Mouse (Mus musculus) 3134 (cell line): ENCODE measurements at regions not wholly inside any gene's neighbourhood (a gene's known extent, or its start where the extent isn't known, plus 50 kb on each side); places are given as distances from the start of the nearest gene placed in this dataset.

ENCODE experiments used
- DNase-seq: peaks from one replicate; pipeline ENCODE4 v3.0.0-alpha.2; 2011; ENCODE audit warnings: low spot score; ENCODE audit not compliant: insufficient read length; ENCODE audit errors: extremely low read depth

DNA sequence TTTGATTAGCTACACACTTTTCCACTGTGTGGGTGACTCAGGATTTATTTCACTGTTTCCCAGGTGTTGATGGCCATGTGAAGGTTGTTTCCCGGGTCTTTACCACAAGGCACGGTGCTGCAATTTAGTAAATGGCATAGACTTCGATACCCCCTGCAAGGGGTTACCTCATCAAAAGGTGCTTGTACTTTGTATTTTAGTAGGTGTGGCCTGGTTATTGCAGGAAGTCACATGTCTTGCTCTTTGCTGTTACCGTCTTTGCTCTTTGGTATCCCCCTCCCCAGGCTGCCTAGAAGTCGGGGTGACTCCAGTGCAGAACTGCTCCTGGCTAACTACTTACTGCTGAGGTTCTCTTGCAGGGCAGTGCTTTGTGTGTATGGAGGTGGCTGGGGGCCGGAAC, 74.8 kb upstream of the Bod1 start:
- DNase-seq: no peak

DNA sequence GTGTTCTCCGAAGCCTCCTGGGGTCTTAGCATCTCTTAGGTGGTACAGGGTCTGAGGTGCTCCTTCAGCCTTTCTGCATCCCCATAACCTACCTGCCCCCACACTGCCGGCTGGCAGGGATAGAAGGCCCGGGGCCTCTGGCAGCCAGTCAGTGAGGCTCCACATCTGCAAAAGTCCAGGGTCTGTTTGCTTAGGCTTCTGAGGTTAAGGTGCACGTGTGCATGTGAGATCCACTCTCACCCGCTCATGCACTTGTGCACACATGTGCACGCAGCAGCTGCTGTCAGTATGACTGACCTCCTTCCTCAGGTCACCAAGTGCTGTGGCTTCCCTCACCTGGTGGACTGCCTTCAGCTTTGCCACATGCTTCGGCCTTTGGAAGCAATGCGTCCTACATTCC, 75.3 kb upstream of the Bod1 start:
- DNase-seq: no peak

DNA sequence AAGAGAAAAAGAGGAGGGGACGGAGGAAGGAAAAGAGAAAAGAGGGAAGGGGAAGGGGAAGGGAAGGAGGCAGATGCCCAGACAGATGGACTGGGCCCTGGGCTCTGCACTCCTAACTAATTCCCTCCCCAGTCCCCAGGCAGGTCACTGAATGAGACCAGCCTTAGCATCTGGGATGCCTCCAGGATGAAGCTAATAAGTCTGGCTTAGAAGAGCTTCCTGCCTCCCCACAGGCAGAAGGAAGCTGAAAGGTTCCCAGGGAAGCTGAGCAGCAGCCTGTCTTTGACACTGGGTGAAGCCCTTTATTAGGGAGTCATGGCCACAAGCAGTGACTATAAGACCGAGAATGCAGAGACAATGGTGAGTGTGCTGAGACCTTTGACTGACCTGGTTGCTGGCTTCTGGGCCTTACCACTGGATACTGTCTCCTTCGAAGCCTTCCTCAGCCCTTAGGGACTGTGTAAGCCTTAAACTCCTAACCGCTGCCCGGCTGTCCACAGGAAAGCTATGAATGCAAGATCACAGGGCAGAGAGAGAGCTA, 76.7 kb upstream of the Bod1 start:
- DNase-seq: peak; percentile 39

DNA sequence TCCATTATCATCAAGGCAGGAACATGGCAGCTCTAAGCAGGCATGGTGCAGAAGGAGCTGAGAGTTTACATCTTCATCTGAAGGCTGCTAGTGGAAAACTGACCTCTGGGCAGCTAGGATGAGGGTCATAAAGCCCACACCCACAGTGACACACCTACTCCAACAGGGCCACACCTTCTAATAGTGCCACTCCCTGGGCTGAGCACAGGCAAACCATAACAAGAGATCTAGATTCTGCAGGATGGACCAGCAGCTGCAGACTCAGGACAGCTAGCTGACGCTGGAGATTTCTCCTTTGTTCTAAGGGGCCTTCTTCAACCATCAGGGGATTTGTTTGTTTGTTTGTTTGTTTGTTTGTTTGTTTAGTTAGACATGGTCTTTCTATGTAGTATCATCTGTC, 79.6 kb upstream of the Bod1 start:
- no peak for DNase-seq

DNA sequence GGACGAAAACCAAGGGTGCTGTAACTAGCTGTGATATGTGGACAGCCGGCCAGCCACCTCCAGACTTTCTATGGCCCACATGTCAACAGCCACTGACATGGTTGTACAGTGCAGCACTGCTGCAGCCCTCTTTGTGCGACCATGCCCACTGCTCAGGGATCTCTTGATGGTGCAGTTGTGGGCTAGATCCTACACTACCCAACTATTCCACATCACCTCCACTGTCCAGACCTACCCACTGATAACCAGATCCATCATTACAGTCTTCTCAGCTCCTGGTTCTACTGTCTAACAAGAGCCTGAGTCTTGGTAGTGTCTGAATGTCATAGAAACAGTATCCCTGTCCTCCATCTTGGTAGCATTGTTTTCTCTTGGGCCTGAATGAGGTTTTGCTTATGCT, 81.5 kb upstream of the Bod1 start:
- DNase-seq: no peak

DNA sequence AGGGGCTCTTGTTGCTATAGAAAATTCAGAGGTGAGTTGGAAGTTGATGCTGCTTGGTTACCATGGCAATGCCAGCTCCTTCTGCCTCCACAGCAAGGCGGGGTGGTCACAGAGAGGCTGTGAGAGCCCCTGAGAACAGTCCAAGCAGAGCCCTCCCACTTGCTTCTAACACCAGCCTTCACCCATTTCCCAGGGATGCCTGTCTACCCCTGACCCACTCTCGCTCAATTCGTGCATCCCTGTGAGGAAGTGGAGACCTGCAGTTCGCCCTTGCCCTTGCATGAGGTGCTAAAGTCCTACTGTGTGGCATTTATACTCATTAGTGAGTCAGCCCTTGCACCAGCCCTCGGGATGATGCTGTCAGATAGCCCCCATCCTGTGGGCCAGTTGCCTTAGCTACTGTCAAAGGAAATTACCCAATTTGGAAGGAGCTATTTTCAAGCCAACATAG, 82.1 kb upstream of the Bod1 start:
- DNase-seq: no peak

DNA sequence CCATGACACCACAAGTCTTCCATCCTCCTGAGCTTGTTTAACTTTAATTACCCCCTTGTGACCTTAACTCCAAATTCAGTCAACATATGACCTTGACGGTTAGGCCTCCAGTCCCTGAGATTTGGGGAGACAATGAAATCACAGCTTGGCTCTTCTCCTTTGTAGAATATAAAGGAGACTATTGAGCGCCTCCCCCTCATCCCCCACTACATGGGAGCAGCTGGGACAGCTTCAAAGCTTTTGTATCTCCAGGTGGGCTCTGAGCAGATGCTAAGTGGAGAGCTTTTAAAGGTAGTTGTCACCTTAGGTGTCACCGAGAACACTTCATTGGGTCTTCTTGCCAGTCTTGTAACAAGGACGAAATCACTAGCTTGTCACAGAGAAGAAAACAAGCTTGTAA, 82.7 kb upstream of the Bod1 start:
- no peak for DNase-seq

DNA sequence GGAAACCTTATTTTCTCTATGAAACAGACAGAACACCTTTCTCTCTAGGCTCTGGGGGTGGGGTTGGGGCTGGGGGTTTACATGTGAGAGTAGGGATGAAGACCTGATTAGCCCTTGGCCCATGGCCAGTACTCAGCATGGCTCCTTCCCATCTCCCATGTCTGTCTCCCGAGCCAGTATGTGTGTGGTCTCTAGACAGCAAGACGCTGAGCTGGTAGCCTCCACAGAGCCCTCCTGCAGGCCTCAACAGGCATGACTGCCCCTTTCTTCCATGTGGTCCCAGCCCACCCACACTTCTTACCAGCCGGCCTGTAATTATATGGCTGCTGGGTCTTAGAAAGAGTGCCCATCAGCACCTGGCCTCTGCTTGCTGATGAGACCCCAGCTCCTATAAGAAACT, 84.2 kb upstream of the Bod1 start:
- DNase-seq: no peak

DNA sequence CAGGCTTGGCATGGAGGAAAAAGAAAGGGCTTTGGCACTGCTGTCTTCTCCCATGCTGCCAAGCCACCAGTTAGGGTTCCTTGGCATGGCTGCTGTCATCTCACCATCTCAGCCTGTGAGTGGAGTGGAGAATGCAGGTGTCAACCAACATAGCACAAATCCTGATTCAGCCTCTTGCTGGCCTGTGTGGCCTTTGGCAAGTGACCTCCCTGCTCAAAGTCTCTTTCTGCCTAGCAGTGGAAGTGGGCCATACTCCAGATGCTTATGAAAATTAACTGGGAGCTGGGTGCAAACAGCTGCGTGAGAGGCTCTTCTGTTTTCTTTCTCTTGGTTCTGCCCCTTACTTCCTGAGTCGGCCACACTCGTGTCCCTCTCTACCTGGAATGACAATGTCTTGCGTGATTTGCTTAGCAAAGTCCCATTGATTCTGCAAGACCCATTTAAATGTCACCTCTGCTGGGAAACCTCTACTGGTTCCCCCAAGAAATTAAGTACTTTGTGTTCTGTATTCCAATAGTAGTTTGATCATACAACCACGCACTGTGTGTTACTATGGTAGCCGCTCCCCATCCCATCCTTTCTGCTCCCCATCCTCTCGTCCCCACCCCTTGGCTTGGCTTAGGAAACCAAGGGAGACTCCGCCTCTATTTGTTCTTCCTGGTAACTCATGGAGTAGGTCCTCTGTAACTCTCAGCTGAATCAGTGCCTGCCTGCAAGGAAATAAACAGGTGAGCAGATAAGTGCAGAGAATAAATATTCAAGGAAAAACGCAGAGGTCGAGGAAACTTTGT, 84.9 kb upstream of the Bod1 start:
- DNase-seq: no peak

DNA sequence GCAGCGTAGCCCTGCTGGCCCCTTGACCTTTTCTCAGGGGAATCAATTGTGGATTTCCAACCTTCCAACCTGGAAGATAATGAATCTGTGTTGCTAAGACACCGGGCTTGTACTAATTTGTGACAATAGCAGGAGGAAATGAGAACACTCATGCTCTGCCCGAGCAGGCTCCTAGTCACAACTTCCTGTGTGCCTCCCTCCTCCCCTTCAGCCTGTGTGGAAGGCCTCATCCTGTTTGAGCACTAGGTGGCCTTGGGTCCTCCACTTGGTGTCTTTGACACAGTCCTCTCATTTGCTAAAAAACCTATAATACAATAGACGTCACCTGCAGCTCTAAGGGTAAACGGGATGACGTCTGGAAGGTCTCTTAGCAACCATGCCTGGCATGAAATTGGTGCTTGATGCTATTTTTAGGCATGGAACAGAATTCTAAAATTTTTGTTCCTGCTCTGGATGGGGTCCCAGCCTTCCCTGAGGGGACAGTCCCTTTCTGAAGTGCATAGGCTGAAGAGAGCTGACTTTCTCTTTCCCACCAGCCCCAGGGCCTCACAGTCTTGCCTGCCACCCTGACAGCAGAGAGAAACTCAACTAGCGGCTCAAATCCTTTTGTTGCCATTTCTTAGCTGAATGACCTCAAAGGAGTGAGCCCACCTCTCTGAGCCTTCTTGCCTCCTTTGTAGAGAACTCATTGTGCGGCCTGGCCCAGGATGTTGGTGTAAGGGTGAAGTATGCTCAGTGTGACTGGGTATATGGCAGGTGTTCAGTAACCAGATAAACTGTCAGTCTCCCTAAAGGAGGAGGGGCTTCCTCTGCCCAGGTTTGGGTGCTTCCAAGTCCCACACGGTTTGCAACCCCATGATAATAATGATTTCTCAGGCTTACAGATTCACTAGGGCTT, 88.4 kb upstream of the Bod1 start:
- DNase-seq: no peak

DNA sequence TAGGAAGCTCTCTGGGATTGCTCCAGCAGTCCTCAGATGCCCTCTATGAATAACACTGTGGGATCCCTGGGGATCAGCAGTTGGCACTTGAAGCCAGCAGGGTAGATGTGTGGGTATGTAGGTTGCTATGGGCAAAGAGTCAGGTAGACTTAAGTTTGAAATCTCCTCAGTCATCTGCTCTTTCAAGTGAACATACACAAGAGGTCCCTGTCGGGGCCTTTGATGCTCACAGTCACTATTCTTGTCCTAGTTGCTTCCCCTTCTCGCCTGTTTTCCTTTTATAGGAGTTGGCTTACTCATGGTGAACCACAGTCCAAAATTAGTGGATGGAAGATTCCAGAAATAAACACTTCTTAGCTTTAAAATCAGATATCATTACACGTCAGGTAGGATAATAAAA, 92.2 kb upstream of the Bod1 start:
- no peak for DNase-seq

DNA sequence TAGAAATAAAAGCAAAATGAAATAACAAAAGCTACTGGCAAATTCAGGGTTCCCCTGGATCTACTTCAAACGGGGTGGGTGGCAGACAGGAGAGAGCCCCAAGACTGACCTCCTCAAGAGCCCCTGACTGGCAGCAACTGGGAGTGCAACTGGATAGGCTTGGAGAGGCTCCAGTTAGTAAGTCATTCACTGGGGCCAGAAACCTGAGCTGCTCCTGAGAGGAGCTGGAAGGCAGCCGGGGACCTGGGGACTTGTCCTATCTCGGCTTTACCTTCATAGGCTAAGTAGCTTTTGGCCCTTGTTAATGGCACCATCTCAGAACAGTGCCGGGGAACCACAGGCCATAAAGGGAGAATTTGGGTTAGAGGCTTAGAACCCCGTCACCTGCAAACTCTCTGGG, 94.6 kb upstream of the Bod1 start:
- no peak for DNase-seq

DNA sequence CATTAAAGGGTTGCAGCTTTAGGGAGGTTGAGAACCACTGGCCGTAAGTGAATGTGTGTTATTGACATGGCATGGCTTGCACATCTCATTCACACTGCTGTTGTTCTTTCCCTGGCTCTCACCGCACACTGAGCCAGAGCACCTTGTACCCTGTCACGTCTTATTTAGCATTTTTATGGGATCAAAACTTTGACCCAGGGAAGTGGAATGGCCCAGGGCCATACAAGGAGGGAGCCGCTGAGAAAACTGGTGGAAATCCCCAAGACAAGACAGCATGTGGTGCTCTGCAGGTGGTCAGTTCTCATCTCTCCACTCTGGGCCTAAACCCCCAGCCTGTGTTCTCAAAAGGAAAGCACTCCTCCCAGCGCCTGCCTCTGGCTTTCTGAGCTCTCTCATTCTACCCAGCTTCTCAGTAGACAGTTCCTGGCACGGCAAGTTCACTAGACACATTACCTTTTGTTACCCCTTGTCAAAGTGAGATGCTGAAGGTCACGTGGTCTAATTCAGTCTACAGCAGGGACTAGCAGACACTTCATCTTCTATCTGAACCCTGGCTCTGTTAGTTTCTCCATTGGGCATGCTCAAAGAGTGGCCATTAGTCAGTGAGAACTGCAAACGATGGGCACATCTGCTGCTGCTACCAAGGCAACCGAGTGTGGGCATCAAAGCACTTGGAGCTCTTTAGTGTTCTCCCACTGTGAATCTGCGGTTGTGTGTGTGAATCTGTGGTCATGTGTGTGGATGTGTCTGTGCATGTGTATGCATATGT, 96.2 kb upstream of the Bod1 start:
- DNase-seq: no peak

DNA sequence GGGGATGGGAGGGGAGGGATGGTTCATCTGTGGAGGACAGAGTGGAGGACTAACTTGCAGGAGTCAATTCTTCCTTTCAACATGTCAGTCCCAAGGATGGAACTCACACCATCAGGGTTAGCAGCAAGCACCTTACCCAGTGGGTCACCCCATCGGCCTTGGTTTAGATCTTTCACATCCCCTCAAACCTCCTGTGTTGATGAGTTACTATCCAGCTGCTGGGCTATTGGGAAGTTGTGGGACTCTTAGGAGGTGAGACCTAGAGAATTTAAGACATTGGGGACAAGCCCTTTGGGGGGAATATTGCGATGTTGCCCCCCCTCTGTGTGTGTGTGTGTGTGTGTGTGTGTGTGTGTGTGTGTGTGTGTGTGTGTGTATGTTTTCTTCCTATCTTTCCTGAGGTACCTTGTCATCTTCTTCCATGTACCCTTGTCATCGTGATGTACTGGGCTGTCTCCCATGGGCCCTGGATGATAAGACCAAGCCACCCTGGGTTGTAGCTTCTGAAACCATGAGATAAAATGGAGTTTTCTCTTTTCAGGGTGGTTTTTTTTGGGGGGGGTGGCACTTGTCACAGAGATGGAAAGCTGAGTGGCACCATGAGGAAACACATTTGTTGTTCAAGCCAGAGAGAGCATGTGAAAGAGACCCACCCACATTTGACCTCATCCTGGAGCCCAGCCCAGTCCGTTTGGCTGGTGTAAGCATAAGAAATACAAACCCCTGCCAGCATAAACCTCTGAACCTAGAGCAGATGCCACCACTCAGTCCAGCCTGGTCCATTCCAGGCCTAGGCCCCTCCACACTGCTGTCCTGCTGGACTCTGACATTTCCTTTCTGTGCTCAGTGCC, 98.3 kb upstream of the Bod1 start:
- DNase-seq: peak; percentile 51

DNA sequence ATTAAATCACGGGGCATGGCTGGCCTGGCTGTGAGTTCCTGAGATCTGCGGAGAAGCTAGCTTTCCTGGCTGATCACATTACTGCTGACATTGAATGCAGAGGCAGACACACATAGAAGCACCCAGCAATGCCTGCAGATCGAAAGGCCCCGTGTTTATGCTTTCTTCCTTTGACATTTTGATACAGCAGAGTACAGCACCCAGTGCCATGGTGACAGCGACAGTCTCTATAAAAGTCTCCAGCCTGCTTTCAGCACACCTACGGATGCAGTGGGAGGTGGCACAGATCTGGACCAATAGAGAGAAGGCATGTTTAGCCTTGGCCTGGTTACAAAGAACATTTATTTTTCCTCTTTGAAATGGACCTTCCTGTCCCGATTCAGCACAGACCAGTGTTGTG, 99.2 kb upstream of the Bod1 start:
- DNase-seq: no peak

DNA sequence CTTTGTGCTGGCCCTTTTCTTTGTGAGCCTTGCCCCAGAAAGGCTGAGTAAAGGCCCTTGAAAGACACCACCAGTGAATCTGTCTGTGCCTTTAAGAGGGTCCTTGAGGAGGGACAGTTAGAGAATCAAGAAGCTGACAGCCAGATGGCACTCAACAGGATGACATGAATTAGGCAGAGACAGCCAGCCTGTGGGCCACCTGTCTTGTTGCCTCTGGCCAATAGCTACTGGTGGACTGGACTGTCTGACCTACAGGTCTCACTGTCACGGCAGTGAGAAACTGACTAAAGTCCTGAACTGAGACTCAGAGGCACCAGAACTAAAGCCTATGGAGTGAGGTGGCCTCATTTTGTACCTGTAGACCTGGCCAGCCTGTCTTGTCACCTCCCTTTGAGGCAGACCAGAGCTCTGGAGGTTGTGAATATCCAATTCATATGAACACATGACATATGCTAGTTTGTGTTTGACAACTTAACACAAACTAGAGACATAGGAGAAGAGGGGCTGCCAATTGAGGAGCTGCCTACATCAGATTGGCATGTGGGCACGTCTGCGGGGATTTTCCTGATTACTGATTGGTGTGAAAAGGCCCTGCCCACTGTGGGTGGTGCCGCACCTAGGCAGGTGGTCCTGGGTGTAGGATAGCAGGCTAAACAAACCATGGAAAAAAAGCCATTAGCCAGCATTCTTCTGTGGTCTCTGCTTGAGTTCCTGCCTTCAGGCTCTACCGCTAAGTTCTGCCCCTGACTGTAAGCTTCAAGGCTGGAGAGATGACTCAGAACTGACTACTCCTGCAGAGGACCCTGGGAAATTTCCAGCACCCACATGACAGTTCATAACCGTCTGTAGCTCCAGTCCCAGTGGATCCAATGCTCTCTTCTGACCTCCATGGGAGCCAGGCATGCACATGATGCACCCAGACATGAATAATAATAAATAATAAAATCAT, 100.1 kb upstream of the Bod1 start:
- no peak for DNase-seq

DNA sequence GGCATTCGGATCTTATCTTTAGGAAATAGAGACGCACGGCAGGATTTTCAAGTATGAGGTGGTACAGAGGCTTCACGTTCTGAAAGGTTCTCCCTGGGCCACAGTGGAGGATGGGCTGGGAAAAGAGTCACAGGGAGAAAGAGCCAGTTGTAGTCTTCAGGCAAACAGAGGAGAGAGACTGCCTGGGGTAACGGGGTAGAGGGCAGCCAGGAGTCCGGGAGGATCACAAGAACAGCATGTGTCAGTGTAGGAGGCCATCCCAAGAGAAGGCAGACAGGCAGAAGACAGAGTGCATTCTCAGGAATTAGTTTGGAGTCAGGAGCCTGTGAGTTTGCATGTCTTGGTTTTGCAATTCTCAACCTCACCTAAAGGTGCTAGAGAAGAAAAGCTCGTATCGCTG, 94.5 kb upstream of the Cpeb4 start:
- DNase-seq: no peak

DNA sequence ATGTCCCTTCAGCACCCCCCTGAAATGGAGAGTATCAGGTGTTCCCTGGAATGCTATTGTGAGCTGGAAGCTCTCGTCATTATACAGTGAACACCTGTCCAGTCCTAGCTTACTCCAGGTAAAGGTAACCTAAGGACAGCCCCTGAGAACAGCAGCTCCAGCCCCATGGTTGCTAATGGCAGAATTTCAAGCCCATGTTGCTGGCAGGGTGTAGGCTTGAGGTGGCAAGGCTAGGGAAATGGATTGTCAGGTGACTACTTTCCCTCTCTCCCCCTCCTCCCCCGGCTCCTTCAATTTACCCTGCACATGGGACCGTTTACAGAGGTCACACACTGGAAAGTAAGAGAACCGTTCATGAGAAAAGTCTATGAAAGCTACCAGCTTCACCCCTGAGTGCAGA, 93.2 kb upstream of the Cpeb4 start:
- DNase-seq: no peak

DNA sequence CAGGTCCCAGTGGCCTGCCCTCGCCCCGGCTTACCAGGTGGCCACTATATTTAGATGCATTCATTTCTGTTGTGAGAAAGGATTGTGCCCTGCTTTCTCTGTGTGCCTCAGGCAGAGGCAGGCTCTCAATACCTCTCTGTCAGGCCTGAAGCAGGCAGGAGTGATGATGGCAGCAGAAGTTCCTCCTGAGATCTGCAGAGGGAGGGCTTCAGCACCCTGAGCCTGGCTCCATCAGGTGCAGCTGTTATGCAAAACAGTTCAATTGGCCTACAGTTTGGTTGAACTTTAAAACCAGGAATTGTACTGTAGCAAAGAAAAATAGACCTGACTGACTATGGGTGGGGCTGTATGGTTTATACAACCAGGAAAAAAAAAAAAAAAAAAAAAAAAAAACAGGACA, 92.7 kb upstream of the Cpeb4 start:
- no peak for DNase-seq
